Mouse (Mus musculus): Measurements from ENCODE around the gene Dbp.

The Dbp gene

GRCm38 (mm10) chr7:45693921-45694591 is 10.8 kb upstream of the Dbp start, which contains the start of gene Sec1:
Sec1 (minus strand) TSS chr7:45694402.
- DNase-seq (ENCODE audit: low spot score in 2 of 2): no peak

GRCm38 (mm10) chr7:45695098-45695497 is 9.8 kb upstream of the Dbp start:
- DNase-seq (ENCODE audit: low spot score in 2 of 2): no peak

GRCm38 (mm10) chr7:45697894-45698293 is 7.0 kb upstream of the Dbp start:
- DNase-seq (ENCODE audit: low spot score in 2 of 2): no peak

GRCm38 (mm10) chr7:45699523-45700141 is 5.3 kb upstream of the Dbp start, which contains the start of gene Car11:
Car11 (plus strand) TSS chr7:45699843.
- no peak for DNase-seq (ENCODE audit: low spot score in 2 of 2)

GRCm38 (mm10) chr7:45700301-45701015 is 4.4 kb upstream of the Dbp start:
- peak in 1 of 2 experiments; percentile 75 for DNase-seq (ENCODE audit: low spot score in 2 of 2)

- no peak for DNase-seq (ENCODE audit: low spot score in 2 of 2)
Measured at GRCm38 (mm10) chr7:45701072-45701471, 3.8 kb upstream of the Dbp start.

- DNase-seq (ENCODE audit: low spot score in 2 of 2): no peak
Measured at GRCm38 (mm10) chr7:45701607-45702006, 3.3 kb upstream of the Dbp start.

GRCm38 (mm10) chr7:45702316-45702715 is 2.6 kb upstream of the Dbp start:
- no peak for DNase-seq (ENCODE audit: low spot score in 2 of 2)

- DNase-seq (ENCODE audit: low spot score in 2 of 2): no peak
Measured at GRCm38 (mm10) chr7:45702809-45703520, 1.9 kb upstream of the Dbp start.

- DNase-seq (ENCODE audit: low spot score in 2 of 2): no peak
Measured at GRCm38 (mm10) chr7:45703521-45704033, 1.3 kb upstream of the Dbp start.

- DNase-seq (ENCODE audit: low spot score in 2 of 2): peak in 1 of 2 experiments; percentile 60
Measured at GRCm38 (mm10) chr7:45704046-45704559, 785 bp upstream of the Dbp start.

GRCm38 (mm10) chr7:45705443-45705864 is 566 bp downstream of the Dbp start:
- DNase-seq (ENCODE audit: low spot score in 2 of 2): no peak

- peak; percentile 76 to 85 for DNase-seq (ENCODE audit: low spot score in 2 of 2)
Measured at GRCm38 (mm10) chr7:45705873-45706281, 989 bp downstream of the Dbp start.

- DNase-seq (ENCODE audit: low spot score in 2 of 2): peak; percentile 85 to 86
Measured at GRCm38 (mm10) chr7:45706721-45707241, 1.9 kb downstream of the Dbp start.

GRCm38 (mm10) chr7:45707375-45707967 is 2.6 kb downstream of the Dbp start:
- DNase-seq (ENCODE audit: low spot score in 2 of 2): peak; percentile 95 to 98

- DNase-seq (ENCODE audit: low spot score in 2 of 2): no peak
Measured at GRCm38 (mm10) chr7:45708221-45708761, 3.4 kb downstream of the Dbp start.

GRCm38 (mm10) chr7:45709036-45709435 is 4.1 kb downstream of the Dbp start:
- DNase-seq (ENCODE audit: low spot score in 2 of 2): no peak

- DNase-seq (ENCODE audit: low spot score in 2 of 2): no peak
Measured at GRCm38 (mm10) chr7:45709677-45710355, 4.9 kb downstream of the Dbp start.

GRCm38 (mm10) chr7:45710477-45711191 is 5.7 kb downstream of the Dbp start:
- no peak for DNase-seq (ENCODE audit: low spot score in 2 of 2)

Measured in urinary bladder, adult 18-20 months (tissue).